Mouse (Mus musculus) hindbrain, embryonic 13.5 days (tissue): ENCODE results near the gene Kndc1. TPM values are rescaled to one million over a fixed set of nuclear protein-coding genes. Genes with fewer than 3 reads are reported as not detected.
A peak's percentile ranks its signal among the peaks of the same experiment; 100 is the strongest.

Source experiments
- ATAC-seq: fragments of 200-750 bp; cut with Nextera tagmentation; 2 replicates; pipeline ENCODE4 v1.8.0; 2017; ENCODE audit warnings: moderate TSS enrichment; ENCODE audit not compliant: low FRiP score
- H3K27ac ChIP-seq: fragments of 300-500 bp; sonication (generic); 2 replicates; pipeline ENCODE4 v1.5.1; 2015; ENCODE audit warnings: inconsistent platforms, mild to moderate bottlenecking, moderate library complexity
- H3K27me3 ChIP-seq: fragments of 300-500 bp; sonication (generic); 2 replicates; pipeline ENCODE4 v1.6.1; 2015; ENCODE audit warnings: mild to moderate bottlenecking, inconsistent platforms
- H3K36me3 ChIP-seq: fragments of 300-500 bp; sonication (generic); 2 replicates; pipeline ENCODE4 v1.6.1; 2015; ENCODE audit warnings: mild to moderate bottlenecking, inconsistent platforms
- H3K4me1 ChIP-seq: fragments of 300-500 bp; sonication (generic); replicated peaks from 2 replicates; pipeline ENCODE4 v1.6.1; 2015; ENCODE audit warnings: inconsistent platforms
- H3K4me2 ChIP-seq: fragments of 300-500 bp; sonication (generic); 2 replicates; pipeline ENCODE4 v1.6.1; 2015; ENCODE audit warnings: inconsistent platforms, mild to moderate bottlenecking, moderate library complexity
- H3K4me3 ChIP-seq: fragments of 300-500 bp; sonication (generic); 2 replicates; pipeline ENCODE4 v1.5.1; 2015; ENCODE audit warnings: mild to moderate bottlenecking, inconsistent platforms
- H3K9ac ChIP-seq: fragments of 300-500 bp; sonication (generic); 2 replicates; pipeline ENCODE4 v1.6.1; 2015; ENCODE audit warnings: mild to moderate bottlenecking, inconsistent platforms
- H3K9me3 ChIP-seq: fragments of 300-500 bp; sonication (generic); 2 replicates; pipeline ENCODE4 v1.6.1; 2016; ENCODE audit warnings: inconsistent platforms
- WGBS: fragments of 180-500 bp; shearing (Covaris S2); methylation state at CpG from one replicate; pipeline ENCODE4 v1.1.7; 2015; 5-methylcytosine and 5-hydroxymethylcytosine counted together
- polyA plus RNA-seq: library from polyadenylated mRNA; unstranded; fragments of >200 nt; fragmentation: Nextera tagmentation; extraction: Ambion mirVana; gene quantifications from 2 replicates; pipeline ENCODE4 v1.2.1, GENCODE M21; 2015

Gene Kndc1
- polyA plus RNA-seq, 1 experiment from 2014 or later = 8.3 TPM

DNA sequence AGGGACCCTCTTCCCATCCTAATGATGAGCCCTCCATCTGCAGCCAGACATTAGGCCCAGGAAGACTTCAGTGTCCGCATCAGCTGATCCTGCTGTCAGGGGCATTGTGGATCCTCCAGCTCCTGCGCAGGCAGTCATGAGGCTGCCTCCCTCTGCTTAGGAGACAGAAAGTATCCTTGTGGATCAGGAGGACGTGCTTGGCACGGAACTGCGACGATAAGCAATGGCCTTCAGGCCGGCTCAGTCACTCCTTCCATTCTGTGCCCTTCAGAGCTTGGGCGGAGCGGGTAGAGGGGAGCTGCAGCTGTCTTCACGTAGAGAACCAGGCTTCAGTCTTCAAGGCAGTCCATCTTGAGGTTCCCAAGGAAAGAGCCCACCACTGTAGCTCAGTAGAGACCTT is 66.6 kb downstream of the Kndc1 start:
- no peak for ATAC-seq
- no peaks in the 10 kb centered on the region for H3K9me3 ChIP-seq
- H3K4me1 ChIP-seq = peaks cover 6% of the 10 kb centered on the region; the same call in 1 of the 2 replicates
- no peak overlapping the region for H3K27ac ChIP-seq
- no peak overlapping the region for H3K9ac ChIP-seq
- H3K36me3 ChIP-seq = no peaks in the 10 kb centered on the region
- 91% methylated on average over 10 of the region's 10 CpGs for WGBS
- peaks cover 17% of the 10 kb centered on the region; the same call in 1 of the 2 replicates for H3K27me3 ChIP-seq
- H3K4me3 ChIP-seq = no peak overlapping the region
- no peak overlapping the region for H3K4me2 ChIP-seq

GRCm38 (mm10) chr7:139963814-139964213 is 69.3 kb downstream of the Kndc1 start:
- H3K4me2 ChIP-seq = no peak overlapping the region
- H3K4me1 ChIP-seq = no peaks in the 10 kb centered on the region
- no peaks in the 10 kb centered on the region for H3K36me3 ChIP-seq
- H3K9me3 ChIP-seq = no peaks in the 10 kb centered on the region
- no peak for ATAC-seq
- H3K27me3 ChIP-seq = 0 out of 2 replicates have a peak, but pooled peaks cover 1% of the 10 kb centered on the region
- H3K27ac ChIP-seq = no peak overlapping the region
- 62% methylated on average over 4 of the region's 4 CpGs for WGBS
- no peak overlapping the region for H3K4me3 ChIP-seq
- no peak overlapping the region for H3K9ac ChIP-seq

- Histone ChIP-seq H3K9ac (no peak overlapping the region), H3K9me3 (no peaks in the 10 kb centered on the region), H3K27me3 (no peaks in the 10 kb centered on the region), H3K4me2 (no peak overlapping the region), H3K27ac (no peak overlapping the region), H3K36me3 (no peaks in the 10 kb centered on the region), H3K4me3 (no peak overlapping the region), H3K4me1 (no peaks in the 10 kb centered on the region)
- ATAC-seq = no peak
- 12% methylated on average over 4 of the region's 4 CpGs for WGBS
Measured at GRCm38 (mm10) chr7:139967175-139967574, 72.7 kb downstream of the Kndc1 start.

- no peaks in the 10 kb centered on the region for H3K4me1 ChIP-seq
- ATAC-seq = no peak
- H3K9me3 ChIP-seq = no peaks in the 10 kb centered on the region
- H3K27me3 ChIP-seq = no peaks in the 10 kb centered on the region
- no peaks in the 10 kb centered on the region for H3K36me3 ChIP-seq
- H3K4me3 ChIP-seq = no peak overlapping the region
- WGBS = 45% methylated on average over 5 of the region's 5 CpGs
- no peak overlapping the region for H3K9ac ChIP-seq
- no peak overlapping the region for H3K27ac ChIP-seq
- H3K4me2 ChIP-seq = no peak overlapping the region
Measured at GRCm38 (mm10) chr7:139968428-139968827, 73.9 kb downstream of the Kndc1 start.

- Histone ChIP-seq H3K4me3 (no peak overlapping the region), H3K27me3 (no peaks in the 10 kb centered on the region), H3K27ac (no peak overlapping the region), H3K9me3 (no peaks in the 10 kb centered on the region), H3K36me3 (no peaks in the 10 kb centered on the region), H3K9ac (no peak overlapping the region), H3K4me1 (no peaks in the 10 kb centered on the region), H3K4me2 (no peak overlapping the region)
- no peak for ATAC-seq
- WGBS = 35% methylated on average over 10 of the region's 10 CpGs
Measured at GRCm38 (mm10) chr7:139969348-139970130, 75.0 kb downstream of the Kndc1 start.

GRCm38 (mm10) chr7:139970216-139970919 is 75.9 kb downstream of the Kndc1 start:
- no peak overlapping the region for H3K4me3 ChIP-seq
- H3K4me2 ChIP-seq = no peak overlapping the region
- no peak overlapping the region for H3K9ac ChIP-seq
- WGBS = 82% methylated on average over 10 of the region's 10 CpGs
- no peaks in the 10 kb centered on the region for H3K36me3 ChIP-seq
- no peak for ATAC-seq
- no peak overlapping the region for H3K27ac ChIP-seq
- H3K4me1 ChIP-seq = no peaks in the 10 kb centered on the region
- no peaks in the 10 kb centered on the region for H3K27me3 ChIP-seq
- no peaks in the 10 kb centered on the region for H3K9me3 ChIP-seq

DNA sequence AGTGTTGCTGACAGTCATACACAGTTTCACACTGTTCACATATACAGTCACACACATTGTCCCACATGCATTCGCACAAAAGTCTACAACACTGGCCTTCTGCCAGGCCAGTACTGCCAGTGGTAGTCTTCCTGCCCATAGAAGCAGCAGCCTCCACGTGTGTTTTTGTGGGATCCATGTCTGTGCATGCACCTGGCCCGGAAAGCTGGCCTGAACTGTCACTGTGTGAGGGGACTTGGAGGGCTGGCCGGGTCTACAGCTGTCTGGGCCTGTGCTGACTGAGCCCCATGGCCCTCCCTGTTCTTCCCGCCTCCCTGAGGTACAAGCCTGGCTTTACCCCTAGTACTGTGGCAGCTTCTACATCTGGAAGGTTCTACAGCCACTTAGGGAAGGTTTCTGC is 76.5 kb downstream of the Kndc1 start:
- H3K4me2 ChIP-seq = no peak overlapping the region
- H3K27me3 ChIP-seq = no peaks in the 10 kb centered on the region
- ATAC-seq = no peak
- no peak overlapping the region for H3K4me3 ChIP-seq
- H3K4me1 ChIP-seq = no peaks in the 10 kb centered on the region
- no peak overlapping the region for H3K9ac ChIP-seq
- no peaks in the 10 kb centered on the region for H3K9me3 ChIP-seq
- WGBS = 87% methylated on average over 5 of the region's 5 CpGs
- H3K36me3 ChIP-seq = no peaks in the 10 kb centered on the region
- no peak overlapping the region for H3K27ac ChIP-seq

GRCm38 (mm10) chr7:139971436-139971835 is 76.9 kb downstream of the Kndc1 start:
- ATAC-seq = no peak
- no peak overlapping the region for H3K4me3 ChIP-seq
- no peak overlapping the region for H3K4me2 ChIP-seq
- WGBS = 77% methylated on average over 6 of the region's 6 CpGs
- H3K27ac ChIP-seq = no peak overlapping the region
- no peaks in the 10 kb centered on the region for H3K9me3 ChIP-seq
- H3K9ac ChIP-seq = no peak overlapping the region
- no peaks in the 10 kb centered on the region for H3K27me3 ChIP-seq
- no peaks in the 10 kb centered on the region for H3K36me3 ChIP-seq
- no peaks in the 10 kb centered on the region for H3K4me1 ChIP-seq

DNA sequence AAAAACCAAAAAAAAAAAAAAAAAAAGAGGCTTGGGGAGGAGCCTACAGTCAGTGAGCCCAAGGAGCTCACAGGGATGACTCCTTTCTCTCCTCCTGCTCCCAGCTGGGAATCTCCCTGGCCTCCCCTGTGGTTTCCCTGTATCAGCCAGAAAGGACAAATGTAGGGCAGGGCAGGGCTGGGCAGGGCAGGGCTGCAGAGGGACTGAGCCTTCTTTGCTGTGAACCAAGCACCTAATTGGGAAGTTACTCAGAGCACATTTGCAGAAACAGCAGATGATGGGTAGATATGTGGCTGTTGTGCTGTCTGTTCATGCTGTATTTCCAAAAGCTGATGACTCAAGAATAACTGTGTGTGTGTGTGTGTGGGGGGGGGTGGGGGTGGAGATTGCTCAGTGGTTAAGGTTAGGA is 78.4 kb downstream of the Kndc1 start:
- ATAC-seq = no peak
- Histone ChIP-seq H3K27ac (no peak overlapping the region), H3K27me3 (0 out of 2 replicates have a peak, but pooled peaks cover 2% of the 10 kb centered on the region), H3K4me1 (peaks cover 2% of the 10 kb centered on the region), H3K9me3 (no peaks in the 10 kb centered on the region), H3K4me3 (no peak overlapping the region), H3K36me3 (no peaks in the 10 kb centered on the region), H3K9ac (no peak overlapping the region), H3K4me2 (no peak overlapping the region)

- Histone ChIP-seq H3K36me3 (no peaks in the 10 kb centered on the region), H3K9ac (no peak overlapping the region), H3K9me3 (no peaks in the 10 kb centered on the region), H3K4me3 (no peak overlapping the region), H3K27ac (no peak overlapping the region), H3K27me3 (0 out of 2 replicates have a peak, but pooled peaks cover 2% of the 10 kb centered on the region), H3K4me2 (no peak overlapping the region), H3K4me1 (peaks cover 11% of the 10 kb centered on the region)
- no peak for ATAC-seq
- 89% methylated on average over 10 of the region's 10 CpGs for WGBS
Measured at GRCm38 (mm10) chr7:139974307-139974706, 79.8 kb downstream of the Kndc1 start.

GRCm38 (mm10) chr7:139975471-139975870 is 81.0 kb downstream of the Kndc1 start:
- Histone ChIP-seq H3K9me3 (no peaks in the 10 kb centered on the region), H3K4me2 (no peak overlapping the region), H3K9ac (no peak overlapping the region), H3K4me1 (peaks cover 13% of the 10 kb centered on the region), H3K27me3 (0 out of 2 replicates have a peak, but pooled peaks cover 2% of the 10 kb centered on the region), H3K36me3 (no peaks in the 10 kb centered on the region), H3K4me3 (no peak overlapping the region), H3K27ac (no peak overlapping the region)
- 57% methylated on average over 5 of the region's 5 CpGs for WGBS
- no peak for ATAC-seq

DNA sequence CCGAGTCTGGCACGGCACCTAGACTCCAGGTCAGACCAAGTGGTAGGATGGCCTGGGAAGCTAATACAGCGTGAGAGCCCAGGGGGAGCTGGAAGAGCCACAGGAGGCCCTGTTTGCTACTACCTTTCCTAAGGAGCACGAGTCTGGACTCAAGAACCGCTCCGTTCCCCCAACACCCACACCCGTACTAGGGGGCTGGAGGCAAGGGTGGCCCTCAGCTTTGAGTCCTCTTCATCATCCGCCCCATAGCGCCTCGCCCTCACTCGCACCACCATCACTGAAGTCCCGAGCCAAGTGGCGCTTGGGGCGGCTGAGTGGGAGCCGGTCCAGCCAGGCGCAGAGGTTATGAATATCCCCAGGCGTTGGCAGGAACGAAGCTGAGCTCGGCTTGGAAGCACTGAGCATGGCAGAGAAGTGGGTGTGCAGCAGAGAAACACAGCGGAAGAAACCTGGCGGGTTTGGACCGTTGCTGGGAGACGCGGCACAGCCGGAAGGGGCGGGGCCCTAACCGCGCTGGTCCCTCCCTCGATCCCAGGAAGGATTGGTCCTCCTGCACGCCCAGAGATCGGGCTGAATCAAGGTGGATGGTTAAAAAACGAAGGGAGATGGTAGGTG is 83.9 kb downstream of the Kndc1 start, which contains the start of gene 6430531B16Rik:
Gene 6430531B16Rik, minus strand, starts transcription at position 478 of the 615 bp plus-strand sequence.
- H3K27ac ChIP-seq = peak within 1 kb of the TSS; percentile 55; the same call in 1 of the 2 replicates
- WGBS = 5% methylated on average over 32 of the region's 32 CpGs
- ATAC-seq = peak; percentile 96
- H3K4me3 ChIP-seq = peak within 1 kb of the TSS; percentile 59
- peaks cover 13% of the 10 kb centered on the region for H3K4me1 ChIP-seq
- H3K36me3 ChIP-seq = peaks cover 4% of the 10 kb centered on the region; the same call in 1 of the 2 replicates
- 0 out of 2 replicates have a peak, but pooled peaks cover 2% of the 10 kb centered on the region for H3K27me3 ChIP-seq
- peak within 1 kb of the TSS; percentile 75 for H3K9ac ChIP-seq
- H3K9me3 ChIP-seq = no peaks in the 10 kb centered on the region
- H3K4me2 ChIP-seq = peak within 1 kb of the TSS; percentile 86
